Comparison of ENCODE assay signal across 22 mouse cellular contexts in genomic region chr6:84617051-84617450, GRCm38 (mm10). TPM values are rescaled to one million over a fixed set of nuclear protein-coding genes. Genes with fewer than 3 reads are reported as not detected.
A peak's percentile ranks its signal among the peaks of the same experiment; 100 is the strongest.
DNase-seq lines count a peak whose midpoint lies in the region; ATAC-seq and TF ChIP-seq lines count a peak whose summit lies in the region.
"Had no signal": no experiment of that assay in that cellular context is flagged by ENCODE, and none has a peak within 500 bp of the region (broad histone marks: within the 10 kb centered on the region; RNA-seq: fewer than 3 reads in every experiment).

No protein-coding gene starts in this region.

- no peak for ATAC-seq in hindbrain, embryonic 14.5 days (ENCODE audit: low FRiP score)
- ATAC-seq: forebrain, embryonic 16.5 days; hindbrain, embryonic 16.5 days; intestine, postnatal 0 days; lung, postnatal 0 days; midbrain, embryonic 16.5 days had no signal

- no peak overlapping the region for H3K4me3 ChIP-seq in hindbrain, embryonic 10.5 days
- no peak overlapping the region for H3K4me3 ChIP-seq in hindbrain, embryonic 14.5 days (replicated peaks; ENCODE audit: low read length)
- H3K4me3 ChIP-seq in thymus, adult 2 months (ENCODE audit: control insufficient read depth, insufficient read depth, low read length) = no peak overlapping the region
- H3K4me3 ChIP-seq: embryonic facial prominence, embryonic 10.5 days; heart, adult 2 months; heart, embryonic 15.5 days; midbrain, embryonic 10.5 days; myocyte had no signal

- H3K9ac ChIP-seq in hindbrain, embryonic 14.5 days = no peak overlapping the region
- H3K9ac ChIP-seq: heart, embryonic 15.5 days had no signal

- H3K9me3 ChIP-seq in hindbrain, embryonic 10.5 days = no peaks in the 10 kb centered on the region
- H3K9me3 ChIP-seq in hindbrain, embryonic 14.5 days (ENCODE audit: control insufficient read depth, low read length) = no peaks in the 10 kb centered on the region
- H3K9me3 ChIP-seq: embryonic facial prominence, embryonic 10.5 days; heart, embryonic 15.5 days; midbrain, embryonic 10.5 days had no signal

- DNase-seq in hindbrain, embryonic 10.5 days (ENCODE audit: low spot score) = no peak
- no peak for DNase-seq in hindbrain, embryonic 14.5 days (ENCODE audit: low spot score)
- DNase-seq in T-cell, adult 2 months (ENCODE audit: low spot score) = peak; percentile 80
- peak; percentile 48 for DNase-seq in thymus, adult 2 months
- DNase-seq in thymus, postnatal 4 days = peak; percentile 48
- no peak for DNase-seq in cerebellum, adult 9-10 months
- no peak for DNase-seq in adrenal gland, adult 18-20 months (ENCODE audit: low spot score in 2 of 2)
- DNase-seq: adrenal gland, postnatal 25 days; cerebellum, adult 9-11 months; gastrocnemius, postnatal 14 days; heart, postnatal 4 days had no signal

- no peak for TF ChIP-seq CTCF in thymus, adult 2 months (IDR thresholded peaks at IDR 0.05; ENCODE audit: borderline replicate concordance, control insufficient read depth, extremely low read depth, insufficient read depth, low read length, poor library complexity)

- WGBS in hindbrain, embryonic 10.5 days = 96% methylated on average over 1 of the region's 1 CpGs
- 96% methylated on average over 1 of the region's 1 CpGs for WGBS in hindbrain, embryonic 14.5 days
- 3% methylated on average over 1 of the region's 1 CpGs for WGBS in thymus, adult 2 months

- H3K27me3 ChIP-seq in hindbrain, embryonic 10.5 days (ENCODE audit: insufficient read depth, poor library complexity, severe bottlenecking) = no peaks in the 10 kb centered on the region
- no peaks in the 10 kb centered on the region for H3K27me3 ChIP-seq in hindbrain, embryonic 14.5 days (ENCODE audit: control insufficient read depth, insufficient read depth, low read length)
- no peaks in the 10 kb centered on the region; the same call in none of the 2 replicates for H3K27me3 ChIP-seq in thymus, adult 2 months (ENCODE audit: control insufficient read depth, insufficient read depth, low read length)
- H3K27me3 ChIP-seq: heart, embryonic 15.5 days had no signal

- no peak overlapping the region for H3K4me2 ChIP-seq in hindbrain, embryonic 14.5 days (replicated peaks)
- H3K4me2 ChIP-seq: heart, embryonic 15.5 days had no signal

- 0 out of 2 replicates have a peak overlapping the region, but pooled peaks have one; percentile 69 for H3K27ac ChIP-seq in hindbrain, embryonic 10.5 days
- no peak overlapping the region for H3K27ac ChIP-seq in hindbrain, embryonic 14.5 days
- no peak overlapping the region for H3K27ac ChIP-seq in thymus, adult 2 months (ENCODE audit: control insufficient read depth, insufficient read depth, low read length)
- H3K27ac ChIP-seq: embryonic facial prominence, embryonic 10.5 days; heart, adult 2 months; heart, embryonic 15.5 days; stomach, postnatal 0 days had no signal

- peaks cover 8% of the 10 kb centered on the region for H3K36me3 ChIP-seq in hindbrain, embryonic 10.5 days
- peaks cover 35% of the 10 kb centered on the region for H3K36me3 ChIP-seq in hindbrain, embryonic 14.5 days (replicated peaks; ENCODE audit: control insufficient read depth, insufficient read depth)
- no peaks in the 10 kb centered on the region for H3K36me3 ChIP-seq in thymus, adult 2 months (ENCODE audit: control insufficient read depth, insufficient read depth, low read length)
- H3K36me3 ChIP-seq: embryonic facial prominence, embryonic 10.5 days; heart, embryonic 15.5 days had no signal

- peaks cover 13% of the 10 kb centered on the region for H3K4me1 ChIP-seq in hindbrain, embryonic 10.5 days (replicated peaks)
- H3K4me1 ChIP-seq in hindbrain, embryonic 14.5 days (replicated peaks; ENCODE audit: control insufficient read depth, insufficient read depth, low read length) = no peaks in the 10 kb centered on the region
- H3K4me1 ChIP-seq in thymus, adult 2 months (replicated peaks; ENCODE audit: control insufficient read depth, insufficient read depth, low read length) = peaks cover 7% of the 10 kb centered on the region; the same call in 1 of the 2 replicates
- H3K4me1 ChIP-seq: heart, embryonic 15.5 days had no signal

- no peak for TF ChIP-seq POLR2A in thymus, adult 2 months (IDR thresholded peaks at IDR 0.05; ENCODE audit: control insufficient read depth, extremely low read depth, insufficient read depth, low read length, poor library complexity)

RNA-seq across cellular contexts. Expression of gene Cyp26b1, which starts 23.3 kb away (rescaled TPM):
- polyA plus RNA-seq in hindbrain, embryonic 10.5 days (2016; fragmentation: Nextera tagmentation; extraction: Ambion mirVana) = 21.1 and 26.2 TPM in 2 replicates
- 22.5 and 26.6 TPM in 2 replicates for polyA plus RNA-seq in hindbrain, embryonic 14.5 days (2014; fragmentation: Nextera tagmentation; extraction: Ambion mirVana)
- polyA plus RNA-seq in thymus, adult 2 months (2012; rRNA removed) = 6.6 and 6.7 TPM in 2 replicates
- 1 to 10 TPM; 4.4 to 4.8 TPM for total RNA-seq in adrenal gland, adult 18-20 months (2021)

Comparison
In these comparisons a context has a peak if more than half of its experiments do, and no peak if none do; other contexts are left out.
1. DNase-seq: peak in T-cell, adult 2 months (single experiment), thymus, adult 2 months (single experiment) and thymus, postnatal 4 days (single experiment); none in hindbrain, embryonic 10.5 days (single experiment), hindbrain, embryonic 14.5 days (single experiment), cerebellum, adult 9-10 months (single experiment) and adrenal gland, adult 18-20 months (0 of 2).